Mouse (Mus musculus): ENCODE data around the gene Kirrel2.

DNA sequence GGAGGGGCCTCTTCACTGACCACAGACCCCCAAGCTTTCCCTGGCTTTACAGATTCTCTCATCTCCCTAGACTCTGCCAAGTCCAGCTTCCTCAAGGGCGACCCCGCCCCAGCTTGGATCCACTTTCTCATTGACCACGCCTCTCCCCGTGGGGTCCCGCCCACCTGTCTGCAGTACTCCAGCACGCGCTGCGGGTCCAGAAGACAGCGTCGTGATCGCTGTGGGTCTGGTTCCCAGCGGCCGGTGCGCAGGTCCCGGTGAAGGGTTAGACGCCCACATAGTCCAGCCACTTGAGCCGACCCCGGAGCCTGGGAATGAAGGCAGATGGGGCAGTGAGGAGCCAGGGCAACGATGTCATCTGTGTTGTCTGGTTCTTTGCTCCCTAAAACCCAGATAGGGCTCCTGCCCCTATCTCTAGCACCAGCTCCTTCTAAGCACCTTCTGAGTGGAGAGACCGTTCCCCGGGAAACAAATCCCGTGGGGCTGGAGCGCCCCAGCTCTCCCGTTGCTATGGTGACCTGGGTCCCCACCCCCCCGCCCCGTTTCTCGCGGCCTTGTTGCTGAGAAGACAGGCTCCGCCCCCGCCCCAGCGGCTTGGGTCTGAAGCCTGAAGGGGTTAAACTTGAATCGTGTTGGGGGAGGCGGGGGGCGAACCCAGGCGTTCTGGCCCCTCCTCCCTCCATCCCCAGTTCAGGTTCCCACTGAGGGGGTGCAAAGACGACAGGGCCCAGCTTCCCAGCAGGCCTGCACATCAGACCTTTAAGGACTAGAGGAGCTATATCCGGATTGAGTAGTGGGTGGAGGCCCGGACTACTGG lies 13.1 kb downstream of the Kirrel2 start:
- no peak for TF ChIP-seq GATA1 (IDR thresholded peaks at IDR 0.05; ENCODE audit: low read length)
- TF ChIP-seq TAL1 (IDR thresholded peaks at IDR 0.05; ENCODE audit: low read length): no peak
